ENCODE assay signal across 23 mouse cellular contexts in genomic region chr19:32641995-32642394, GRCm38 (mm10).
"Had no signal": no experiment of that assay in that cellular context is flagged by ENCODE, and none has a peak within 500 bp of the region (broad histone marks: within the 10 kb centered on the region; RNA-seq: fewer than 3 reads in every experiment).

No protein-coding gene starts in this region.

- H3K4me1 ChIP-seq: limb, embryonic 10.5 days; limb, embryonic 13.5 days had no signal

- H3K9ac ChIP-seq: limb, embryonic 13.5 days; liver, embryonic 12.5 days; liver, embryonic 15.5 days; lung, embryonic 15.5 days; midbrain, embryonic 12.5 days had no signal

- H3K27me3 ChIP-seq: limb, embryonic 13.5 days; liver, embryonic 15.5 days; lung, embryonic 15.5 days; midbrain, embryonic 12.5 days had no signal

- H3K36me3 ChIP-seq: limb, embryonic 10.5 days; liver, embryonic 12.5 days; lung, embryonic 15.5 days; midbrain, embryonic 12.5 days had no signal

- H3K4me3 ChIP-seq: layer of hippocampus, adult 2 months; limb, embryonic 10.5 days; limb, embryonic 13.5 days; liver, embryonic 12.5 days; liver, embryonic 15.5 days; lung, embryonic 15.5 days; megakaryocyte, embryonic 14.5 days; midbrain, embryonic 12.5 days had no signal

- ATAC-seq: intestine, postnatal 0 days; liver, embryonic 12.5 days had no signal

- H3K27ac ChIP-seq: layer of hippocampus, adult 2 months; limb, embryonic 10.5 days; limb, embryonic 13.5 days; liver, embryonic 12.5 days; liver, embryonic 15.5 days; lung, embryonic 15.5 days; midbrain, embryonic 12.5 days; stomach, postnatal 0 days had no signal

- H3K4me2 ChIP-seq: limb, embryonic 13.5 days; liver, embryonic 12.5 days; liver, embryonic 15.5 days; lung, embryonic 15.5 days; midbrain, embryonic 12.5 days had no signal

- DNase-seq: kidney, adult 2 months; kidney, postnatal 25 days; layer of hippocampus, adult 9-11 months; liver; lung, adult 18-20 months; lung, postnatal 10 days; lung, postnatal 36 days; right cerebral cortex, adult 18-20 months; right cerebral cortex, postnatal 14 days; right cerebral cortex, postnatal 4 days; thymus, adult 2 months; thymus, postnatal 14 days; thymus, postnatal 4 days had no signal

- H3K9me3 ChIP-seq: limb, embryonic 10.5 days; liver, embryonic 15.5 days; lung, embryonic 15.5 days had no signal
